Mouse (Mus musculus): ENCODE measurements at regions not wholly inside any gene's neighbourhood (a gene's known extent, or its start where the extent isn't known, plus 50 kb on each side); places are given as distances from the start of the nearest gene placed in this dataset.

- DNase-seq (ENCODE audit: low read depth) = peak; percentile 8
These were observed 114.8 kb downstream of the Pcsk1 start for GRCm38 (mm10) chr13:75204417-75204816.

GRCm38 (mm10) chr13:75223944-75224343, 134.3 kb downstream of the Pcsk1 start:
- no peak for DNase-seq (ENCODE audit: low read depth)

- no peak for DNase-seq (ENCODE audit: low read depth)
These were observed 136.1 kb downstream of the Pcsk1 start for GRCm38 (mm10) chr13:75225581-75226297.

- DNase-seq (ENCODE audit: low read depth) = peak; percentile 63
These were observed 138.1 kb downstream of the Pcsk1 start for GRCm38 (mm10) chr13:75227616-75228277.

- no peak for DNase-seq (ENCODE audit: low read depth)
These were observed 146.8 kb downstream of the Pcsk1 start for GRCm38 (mm10) chr13:75236424-75236823.

All from induced T-regulatory cell, adult 2 months (primary cell).